Mouse (Mus musculus): ENCODE results near the gene Pygo2.

DNA sequence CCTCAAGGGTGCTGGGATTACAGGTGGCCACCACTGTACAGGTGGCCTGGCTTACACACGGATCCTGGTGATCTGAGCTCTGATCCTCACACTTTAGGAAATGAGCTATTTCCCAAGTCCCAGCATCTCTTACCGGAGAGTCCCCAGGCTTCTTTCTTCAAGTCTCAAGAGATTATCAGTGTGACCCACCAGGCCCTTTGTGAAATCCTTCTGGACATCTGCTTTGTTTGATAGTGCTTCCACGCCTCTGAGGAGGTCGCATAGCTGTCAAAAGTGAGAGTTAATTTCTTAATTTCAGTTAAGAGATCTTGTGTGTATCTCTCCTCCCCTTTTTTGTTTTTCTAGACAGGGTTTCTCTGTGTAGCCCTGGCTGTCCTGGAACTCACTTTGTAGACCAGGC is 4.1 kb upstream of the Pygo2 start:
- TF ChIP-seq CTCF (IDR thresholded peaks at IDR 0.05; ENCODE audit: extremely low read depth, insufficient read depth, insufficient read length, insufficient replicate concordance) (no peak), POLR2A (IDR thresholded peaks at IDR 0.05; ENCODE audit: low read depth, low read length) (no peak)
